Mouse (Mus musculus) forebrain, embryonic 15.5 days (tissue): Measurements from ENCODE around the gene Vmn1r233. TPM values are rescaled to one million over a fixed set of nuclear protein-coding genes. Genes with fewer than 3 reads are reported as not detected.
A peak's percentile ranks its signal among the peaks of the same experiment; 100 is the strongest.

ENCODE experiments used
- ATAC-seq: fragments of 200-750 bp; cut with Nextera tagmentation; replicated peaks from 2 replicates; pipeline ENCODE4 v1.8.0; 2017; ENCODE audit warnings: mild to moderate bottlenecking, moderate TSS enrichment, moderate library complexity
- H3K27ac ChIP-seq: fragments of 300-500 bp; sonication (generic); replicated peaks from 2 replicates; pipeline ENCODE4 v1.5.1; 2015; ENCODE audit warnings: mild to moderate bottlenecking, inconsistent platforms
- H3K27me3 ChIP-seq: fragments of 300-500 bp; sonication (generic); 2 replicates; pipeline ENCODE4 v1.6.1; 2015; ENCODE audit warnings: inconsistent platforms
- H3K36me3 ChIP-seq: fragments of 300-500 bp; sonication (generic); 2 replicates; pipeline ENCODE4 v1.6.1; 2015; ENCODE audit warnings: mild to moderate bottlenecking, inconsistent platforms
- H3K4me1 ChIP-seq: fragments of 300-500 bp; sonication (generic); 2 replicates; pipeline ENCODE4 v1.6.1; 2015; ENCODE audit warnings: inconsistent platforms
- H3K4me2 ChIP-seq: fragments of 300-500 bp; sonication (generic); replicated peaks from 2 replicates; pipeline ENCODE4 v1.6.1; 2015; ENCODE audit warnings: mild to moderate bottlenecking, inconsistent platforms
- H3K4me3 ChIP-seq: fragments of 300-500 bp; sonication (generic); 2 replicates; pipeline ENCODE4 v1.5.1; 2015; ENCODE audit warnings: mild to moderate bottlenecking, inconsistent platforms
- H3K9ac ChIP-seq: fragments of 300-500 bp; sonication (generic); replicated peaks from 2 replicates; pipeline ENCODE4 v1.6.1; 2015; ENCODE audit warnings: mild to moderate bottlenecking, inconsistent platforms
- H3K9me3 ChIP-seq: fragments of 300-500 bp; sonication (generic); 2 replicates; pipeline ENCODE4 v1.6.1; 2016; ENCODE audit warnings: inconsistent platforms
- WGBS: fragments of 180-500 bp; shearing (Covaris S2); methylation state at CpG from one replicate; pipeline ENCODE4 v1.1.7; 2015; ENCODE audit warnings: mixed read lengths; 5-methylcytosine and 5-hydroxymethylcytosine counted together
- polyA plus RNA-seq: library from polyadenylated mRNA; unstranded; fragments of >200 nt; fragmentation: Nextera tagmentation; extraction: Ambion mirVana; gene quantifications from 2 replicates; pipeline ENCODE4 v1.2.1, GENCODE M21; 2015

Vmn1r233 gene
- polyA plus RNA-seq: not detected in 2 replicates

DNA sequence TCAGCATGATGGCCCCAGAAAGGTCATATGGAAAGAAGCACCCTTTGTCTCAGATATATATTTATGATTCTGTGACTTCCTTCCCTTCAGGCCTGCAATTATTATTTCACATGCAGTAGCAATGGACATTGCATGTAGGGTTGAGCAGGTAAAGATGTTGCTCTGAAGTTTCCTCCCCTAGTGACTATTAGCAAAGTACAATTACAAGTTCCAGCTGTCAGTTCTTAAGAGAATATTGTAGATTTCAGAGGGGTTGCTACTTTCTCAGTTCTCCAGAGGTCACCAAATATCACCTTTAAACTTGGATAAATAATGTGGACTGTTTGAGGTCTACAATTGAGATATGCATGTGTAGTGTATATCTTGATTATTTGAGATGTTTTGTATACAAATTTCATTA lies at the start of gene Vmn1r233:
Gene Vmn1r233, minus strand, starts transcription at position 101 of the 400 bp plus-strand sequence.
- no peak for ATAC-seq
- Histone ChIP-seq H3K4me1 (no peaks in the 10 kb centered on the region), H3K27me3 (0 out of 2 replicates have a peak, but pooled peaks cover 3% of the 10 kb centered on the region), H3K9me3 (no peaks in the 10 kb centered on the region), H3K36me3 (no peaks in the 10 kb centered on the region), H3K4me3 (no peak within 1 kb of the TSS), H3K27ac (no peak within 1 kb of the TSS), H3K9ac (no peak within 1 kb of the TSS), H3K4me2 (no peak within 1 kb of the TSS)

DNA sequence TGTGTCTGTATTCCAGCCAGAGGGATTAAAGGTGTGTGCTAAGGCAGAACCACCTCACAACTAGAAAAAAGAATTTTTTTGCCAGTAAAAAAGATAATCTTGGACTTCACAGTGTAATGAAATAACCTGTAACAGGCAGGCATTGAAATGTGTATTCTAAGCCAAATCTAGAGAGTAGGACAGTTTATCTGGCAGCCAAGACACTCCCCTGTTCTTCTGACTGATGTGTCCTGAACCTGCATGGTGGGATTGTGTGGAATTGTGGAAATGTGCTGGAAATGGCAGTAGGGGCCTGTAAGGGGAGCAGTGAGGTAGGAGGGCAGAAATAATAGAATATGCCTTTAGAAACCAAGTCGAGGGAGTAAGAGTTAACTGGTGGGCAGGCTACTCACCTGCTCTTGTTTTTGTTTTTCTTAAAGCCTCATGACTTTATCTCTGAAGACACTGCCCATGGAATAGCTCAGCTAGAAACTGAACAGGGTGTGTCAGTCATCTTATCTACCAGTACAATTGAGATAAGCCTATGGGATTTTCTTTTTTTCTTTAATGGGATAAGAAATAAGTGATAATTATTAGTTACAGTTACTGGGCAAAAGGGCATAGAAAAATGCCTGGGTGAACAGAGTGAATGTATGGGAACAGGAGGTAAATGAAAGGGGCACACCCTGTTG lies 22.3 kb upstream of the Vmn1r233 start:
- no peak overlapping the region for H3K27ac ChIP-seq
- WGBS: 86% methylated on average over 1 of the region's 1 CpGs
- no peaks in the 10 kb centered on the region for H3K27me3 ChIP-seq
- peaks cover 76% of the 10 kb centered on the region for H3K36me3 ChIP-seq
- no peak for ATAC-seq
- no peaks in the 10 kb centered on the region for H3K9me3 ChIP-seq
- H3K4me1 ChIP-seq: no peaks in the 10 kb centered on the region
- H3K4me3 ChIP-seq: no peak overlapping the region
- no peak overlapping the region for H3K4me2 ChIP-seq
- H3K9ac ChIP-seq: no peak overlapping the region

DNA sequence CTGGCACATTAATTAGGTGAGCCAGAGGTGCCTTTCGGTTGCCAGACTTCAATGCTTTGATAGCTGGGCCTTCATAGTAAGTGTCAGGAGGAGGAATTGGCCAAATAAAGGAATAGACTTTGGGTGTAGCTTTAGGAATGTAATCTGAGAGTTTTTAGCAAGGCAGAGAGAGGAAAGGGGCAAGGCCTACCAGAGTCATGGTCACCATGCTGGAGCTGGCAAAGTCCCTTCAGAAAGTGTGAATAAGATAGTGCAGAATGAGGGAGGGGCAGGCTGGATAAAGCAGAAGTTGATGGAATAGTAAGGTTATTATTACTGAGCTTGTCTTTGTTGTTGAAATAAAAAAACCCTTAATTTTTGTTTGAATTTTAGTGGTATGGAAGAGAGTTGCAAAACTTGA lies 13.5 kb upstream of the Vmn1r233 start:
- H3K27ac ChIP-seq: peak overlapping the region; percentile 93; the same call in 1 of the 2 replicates
- no peaks in the 10 kb centered on the region for H3K27me3 ChIP-seq
- WGBS: 26% methylated on average over 1 of the region's 1 CpGs
- peak overlapping the region; percentile 87 for H3K9ac ChIP-seq
- H3K36me3 ChIP-seq: peaks cover 26% of the 10 kb centered on the region
- peak overlapping the region; percentile 80 for H3K4me2 ChIP-seq
- peaks cover 16% of the 10 kb centered on the region for H3K4me1 ChIP-seq
- H3K4me3 ChIP-seq: peak overlapping the region; percentile 88
- ATAC-seq: no peak
- H3K9me3 ChIP-seq: no peaks in the 10 kb centered on the region

DNA sequence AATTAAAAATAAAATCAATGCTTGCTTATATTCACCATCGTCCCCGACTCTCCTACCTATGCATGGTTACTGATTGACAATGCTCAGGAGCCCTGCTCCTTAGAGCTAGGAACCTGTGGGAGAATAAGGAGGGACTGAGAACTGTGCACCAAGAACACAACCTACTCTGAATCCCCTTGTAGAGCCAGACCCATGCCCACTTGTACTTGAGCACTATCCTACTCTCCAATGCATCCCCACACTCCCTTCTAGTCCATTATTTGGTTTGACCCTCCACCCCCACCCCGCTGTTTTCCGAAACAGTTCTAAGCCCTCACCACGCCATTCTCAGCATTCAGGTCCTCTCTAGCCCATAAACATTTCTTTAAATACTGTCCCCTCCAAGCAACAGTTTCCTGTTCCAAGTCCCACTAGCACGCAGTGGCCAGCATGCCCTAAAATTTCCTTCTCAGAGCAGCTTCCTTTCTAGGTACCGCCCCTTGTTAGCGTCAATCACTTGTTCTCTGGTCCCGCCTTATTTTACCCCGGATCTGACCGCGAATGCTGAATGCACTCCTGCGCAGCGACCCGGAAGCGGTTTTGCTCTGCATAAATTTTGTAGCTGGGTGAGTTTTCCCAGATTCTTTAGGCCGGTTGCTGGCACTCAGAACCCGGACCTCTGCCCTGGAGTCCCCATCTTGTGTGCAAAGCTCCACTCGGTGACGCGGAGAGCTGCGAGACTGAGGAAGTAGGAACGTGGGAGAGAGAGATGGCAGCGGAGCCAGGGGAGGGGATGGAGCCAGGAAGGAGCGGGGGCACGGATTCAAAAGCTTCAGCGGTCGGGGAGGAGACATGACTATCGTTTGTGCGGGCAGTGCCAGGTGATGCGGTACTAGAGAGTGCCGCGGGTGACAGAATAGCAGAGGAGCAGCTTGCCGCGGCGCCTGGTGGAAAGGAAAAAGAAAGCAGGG lies 12.4 kb upstream of the Vmn1r233 start, which contains the start of gene Zfp160:
Gene Zfp160, plus strand, starts transcription at position 522 of the 950 bp plus-strand sequence.
- peak within 1 kb of the TSS; percentile 93 for H3K27ac ChIP-seq
- H3K4me1 ChIP-seq: peaks cover 16% of the 10 kb centered on the region
- WGBS: 6% methylated on average over 36 of the region's 36 CpGs
- H3K4me3 ChIP-seq: peak within 1 kb of the TSS; percentile 88
- peaks cover 20% of the 10 kb centered on the region for H3K36me3 ChIP-seq
- peak within 1 kb of the TSS; percentile 80 for H3K4me2 ChIP-seq
- ATAC-seq: peak; percentile 98
- H3K9ac ChIP-seq: peak within 1 kb of the TSS; percentile 87
- H3K9me3 ChIP-seq: no peaks in the 10 kb centered on the region
- no peaks in the 10 kb centered on the region for H3K27me3 ChIP-seq

DNA sequence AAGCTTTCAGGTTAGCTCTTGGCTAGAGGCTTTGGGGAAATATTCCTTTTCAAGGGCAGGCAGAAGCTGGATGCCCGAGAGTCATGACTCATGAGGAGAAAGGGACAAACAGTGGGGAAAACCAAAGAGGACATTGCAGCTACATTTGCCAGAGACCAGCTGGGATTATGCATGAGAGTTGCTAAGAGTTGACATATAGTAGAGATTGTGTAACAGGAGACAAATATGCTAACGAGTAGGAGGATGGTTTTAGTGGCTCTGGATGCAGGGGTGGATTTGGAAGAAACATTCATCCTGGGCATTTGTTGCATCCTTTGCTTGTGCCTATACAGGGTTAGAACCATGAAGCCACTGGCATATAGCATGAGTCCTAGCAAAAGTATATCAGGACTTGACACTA lies 2.5 kb downstream of the Vmn1r233 start:
- no peak for ATAC-seq
- Histone ChIP-seq H3K36me3 (no peaks in the 10 kb centered on the region), H3K27ac (no peak overlapping the region), H3K4me1 (no peaks in the 10 kb centered on the region), H3K27me3 (no peaks in the 10 kb centered on the region), H3K9me3 (no peaks in the 10 kb centered on the region), H3K9ac (no peak overlapping the region), H3K4me3 (no peak overlapping the region), H3K4me2 (no peak overlapping the region)
- 70% methylated on average over 2 of the region's 2 CpGs for WGBS

DNA sequence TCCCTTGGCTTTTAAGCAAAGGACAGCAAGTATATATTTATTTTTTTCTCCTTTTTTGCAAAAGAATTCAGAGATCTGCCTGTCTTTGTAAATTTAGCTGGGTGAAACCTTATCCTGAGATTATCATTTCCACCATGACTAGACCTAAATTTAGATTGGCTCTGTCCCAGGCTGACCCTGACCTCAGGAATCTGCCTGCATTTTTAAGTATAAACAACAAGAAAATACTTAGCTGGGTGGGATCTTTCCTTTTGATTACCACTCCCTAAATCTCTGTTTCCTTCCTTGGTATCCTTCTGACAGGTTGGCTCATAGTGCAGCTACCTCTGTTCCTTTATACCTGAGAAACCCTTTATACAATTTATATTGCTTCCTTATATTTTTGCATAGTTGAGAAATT lies 29.6 kb downstream of the Vmn1r233 start:
- Histone ChIP-seq H3K36me3 (peaks cover 81% of the 10 kb centered on the region), H3K4me1 (no peaks in the 10 kb centered on the region), H3K9me3 (no peaks in the 10 kb centered on the region), H3K4me3 (no peak overlapping the region), H3K9ac (no peak overlapping the region), H3K27ac (no peak overlapping the region), H3K27me3 (no peaks in the 10 kb centered on the region), H3K4me2 (no peak overlapping the region)
- ATAC-seq: no peak

DNA sequence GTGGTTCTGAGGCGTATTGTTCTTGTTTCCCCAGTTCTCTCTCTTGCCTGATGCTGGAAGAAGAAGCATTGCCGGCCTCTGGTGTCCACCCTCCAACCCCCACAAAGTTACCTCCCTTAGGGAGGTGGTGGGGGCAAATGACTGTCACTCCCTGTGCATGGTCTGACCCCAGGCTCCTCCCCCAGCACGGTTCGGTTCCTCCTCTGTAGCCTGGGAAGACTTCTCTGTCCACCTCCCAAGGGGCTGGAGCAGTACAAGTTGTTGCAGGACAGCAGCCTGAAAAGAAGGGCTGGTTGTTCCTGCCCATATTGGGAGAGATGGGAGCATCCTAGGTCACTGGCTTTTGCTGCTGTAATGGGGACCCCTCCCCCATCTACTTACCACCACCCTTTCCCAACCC lies 30.8 kb downstream of the Vmn1r233 start:
- ATAC-seq: 0 out of 2 replicates have a peak, but pooled peaks have one; percentile 15
- Histone ChIP-seq H3K4me1 (no peaks in the 10 kb centered on the region), H3K27me3 (no peaks in the 10 kb centered on the region), H3K27ac (no peak overlapping the region), H3K4me2 (no peak overlapping the region), H3K4me3 (no peak overlapping the region), H3K9ac (no peak overlapping the region), H3K9me3 (no peaks in the 10 kb centered on the region), H3K36me3 (peaks cover 94% of the 10 kb centered on the region)
- WGBS: 89% methylated on average over 4 of the region's 4 CpGs

DNA sequence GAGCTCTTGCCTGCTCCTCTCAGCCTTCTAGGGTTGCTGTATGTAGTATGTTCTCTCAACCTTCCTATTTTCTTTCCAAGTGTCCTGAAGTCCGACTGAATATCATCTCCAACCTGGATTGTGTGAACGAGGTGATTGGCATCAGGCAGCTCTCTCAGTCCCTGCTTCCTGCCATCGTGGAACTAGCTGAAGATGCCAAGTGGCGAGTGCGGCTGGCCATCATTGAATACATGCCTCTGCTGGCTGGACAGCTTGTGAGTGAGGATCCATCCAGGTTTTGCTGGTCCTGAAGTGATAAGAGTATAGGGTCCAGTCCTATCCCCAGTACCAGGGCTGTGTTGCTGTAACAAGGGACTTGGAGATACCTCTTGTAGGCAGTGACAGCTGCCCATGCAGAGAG lies 35.9 kb downstream of the Vmn1r233 start:
- Histone ChIP-seq H3K36me3 (peaks cover 99% of the 10 kb centered on the region), H3K4me3 (no peak overlapping the region), H3K4me1 (no peaks in the 10 kb centered on the region), H3K27me3 (no peaks in the 10 kb centered on the region), H3K9ac (no peak overlapping the region), H3K9me3 (no peaks in the 10 kb centered on the region), H3K4me2 (no peak overlapping the region), H3K27ac (no peak overlapping the region)
- ATAC-seq: no peak
- 96% methylated on average over 5 of the region's 5 CpGs for WGBS

DNA sequence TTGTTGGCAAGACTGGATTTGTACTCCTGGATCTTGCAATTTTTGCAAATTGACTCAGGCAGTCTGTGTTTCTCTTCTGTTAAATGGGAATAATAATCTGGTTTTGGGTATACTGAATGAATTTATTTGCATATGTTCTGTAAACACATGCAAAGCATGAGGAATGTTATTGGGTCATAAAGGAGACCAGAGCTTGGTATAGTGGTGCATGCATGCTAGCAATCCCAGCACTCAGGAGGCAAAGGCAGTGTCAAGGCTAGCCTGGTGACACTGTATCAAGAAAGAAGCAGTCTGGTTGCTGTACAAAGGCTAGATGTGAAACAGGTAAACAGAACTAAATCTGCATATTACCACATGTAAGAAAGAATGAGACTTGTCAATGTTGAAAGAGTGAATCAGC lies 49.6 kb downstream of the Vmn1r233 start:
- H3K4me1 ChIP-seq: peaks cover 37% of the 10 kb centered on the region
- no peak overlapping the region; the same call in 1 of the 2 replicates for H3K27ac ChIP-seq
- H3K9me3 ChIP-seq: no peaks in the 10 kb centered on the region
- H3K36me3 ChIP-seq: peaks cover under 1% of the 10 kb centered on the region
- ATAC-seq: no peak
- peak overlapping the region; percentile 74 for H3K4me3 ChIP-seq
- peak overlapping the region; percentile 81 for H3K9ac ChIP-seq
- H3K27me3 ChIP-seq: no peaks in the 10 kb centered on the region
- H3K4me2 ChIP-seq: peak overlapping the region; percentile 65

DNA sequence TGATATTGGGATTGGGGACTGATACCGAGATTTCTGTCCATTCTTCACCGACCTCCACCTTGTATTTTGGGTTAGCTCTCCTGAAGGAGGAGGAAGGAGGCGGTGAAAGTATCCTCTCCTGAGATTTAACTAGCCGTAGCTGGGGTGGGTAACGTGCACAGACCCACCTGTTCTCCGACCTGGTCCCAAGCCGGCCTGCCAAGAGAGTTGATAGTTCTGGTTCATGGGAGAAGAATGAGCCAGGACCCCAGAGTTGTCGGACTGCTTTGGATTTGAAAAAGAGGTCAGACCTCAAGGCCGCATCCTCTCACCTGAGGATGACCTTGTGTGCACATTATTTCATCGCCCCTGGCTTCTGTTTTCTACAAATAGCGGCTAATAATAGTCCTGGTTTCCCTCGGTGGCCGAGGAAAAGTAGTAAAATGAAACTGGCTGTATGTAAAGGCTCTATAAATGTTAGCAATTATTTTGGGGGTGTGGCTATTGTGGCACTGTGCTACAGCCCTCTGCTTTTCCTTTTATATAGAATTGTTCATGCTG lies 50.2 kb downstream of the Vmn1r233 start:
- H3K9ac ChIP-seq: peak overlapping the region; percentile 81
- peaks cover 37% of the 10 kb centered on the region for H3K4me1 ChIP-seq
- H3K36me3 ChIP-seq: no peaks in the 10 kb centered on the region
- no peak for ATAC-seq
- under 1% methylated on average over 13 of the region's 13 CpGs for WGBS
- peak overlapping the region; percentile 74 for H3K4me3 ChIP-seq
- H3K27ac ChIP-seq: peak overlapping the region; percentile 98
- no peaks in the 10 kb centered on the region for H3K9me3 ChIP-seq
- peak overlapping the region; percentile 65 for H3K4me2 ChIP-seq
- H3K27me3 ChIP-seq: no peaks in the 10 kb centered on the region

DNA sequence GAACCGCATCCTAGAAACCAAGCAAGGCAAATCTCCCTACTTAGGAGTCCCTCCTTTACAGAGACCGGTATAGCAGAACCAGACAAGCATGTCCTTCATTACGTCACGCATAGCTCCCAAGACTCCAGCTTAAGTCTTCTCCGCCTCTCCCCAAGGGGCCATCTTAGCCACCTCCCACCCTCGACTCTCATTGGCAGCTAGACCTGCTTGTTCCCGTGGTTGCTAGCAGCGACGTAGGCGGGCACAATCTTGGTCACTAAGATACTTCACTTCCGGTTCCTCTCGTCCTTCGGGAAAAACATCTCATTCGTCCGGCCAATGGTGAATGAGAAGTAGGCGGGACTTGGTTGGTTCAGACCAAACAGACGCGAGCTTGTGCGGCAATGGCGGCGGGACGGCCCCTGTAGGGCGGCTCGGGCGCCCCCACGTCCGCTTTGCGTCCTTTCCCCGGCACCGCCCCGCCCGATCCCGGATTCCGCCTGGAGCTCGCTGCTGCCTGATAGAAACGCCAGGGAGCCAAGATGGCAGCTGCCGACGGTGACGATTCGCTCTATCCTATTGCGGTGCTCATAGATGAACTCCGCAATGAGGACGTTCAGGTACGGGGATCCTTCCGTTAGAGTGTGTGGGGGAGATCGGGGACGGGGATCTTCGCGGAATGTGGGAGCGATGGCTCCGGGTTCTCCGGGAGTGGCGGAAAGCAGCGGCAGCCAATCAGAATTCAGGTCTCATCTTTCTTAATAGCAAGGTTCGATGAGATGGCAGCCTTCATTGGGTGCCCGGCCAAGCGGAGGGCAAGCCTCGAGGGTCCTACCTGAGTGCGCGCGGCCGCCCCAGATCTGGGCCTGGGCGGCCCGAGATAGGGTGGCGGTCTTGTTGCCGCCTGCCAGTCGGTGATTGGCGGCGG lies 51.0 kb downstream of the Vmn1r233 start, which contains the start of gene Ppp2r1a:
Gene Ppp2r1a, plus strand, starts transcription at position 327 of the 907 bp plus-strand sequence.
- H3K27ac ChIP-seq: peak within 1 kb of the TSS; percentile 98
- under 1% methylated on average over 69 of the region's 69 CpGs for WGBS
- H3K36me3 ChIP-seq: no peaks in the 10 kb centered on the region
- H3K4me1 ChIP-seq: peaks cover 37% of the 10 kb centered on the region
- H3K9ac ChIP-seq: peak within 1 kb of the TSS; percentile 81
- peak within 1 kb of the TSS; percentile 65 for H3K4me2 ChIP-seq
- H3K27me3 ChIP-seq: no peaks in the 10 kb centered on the region
- H3K9me3 ChIP-seq: no peaks in the 10 kb centered on the region
- H3K4me3 ChIP-seq: peak within 1 kb of the TSS; percentile 74
- ATAC-seq: peak; percentile 98
